Mouse (Mus musculus): ENCODE measurements around the gene Cacng2. TPM values are rescaled to one million over a fixed set of nuclear protein-coding genes. Genes with fewer than 3 reads are reported as not detected.

The Cacng2 gene
- polyA plus RNA-seq, 1 experiment from 2014 or later = not detected

DNA sequence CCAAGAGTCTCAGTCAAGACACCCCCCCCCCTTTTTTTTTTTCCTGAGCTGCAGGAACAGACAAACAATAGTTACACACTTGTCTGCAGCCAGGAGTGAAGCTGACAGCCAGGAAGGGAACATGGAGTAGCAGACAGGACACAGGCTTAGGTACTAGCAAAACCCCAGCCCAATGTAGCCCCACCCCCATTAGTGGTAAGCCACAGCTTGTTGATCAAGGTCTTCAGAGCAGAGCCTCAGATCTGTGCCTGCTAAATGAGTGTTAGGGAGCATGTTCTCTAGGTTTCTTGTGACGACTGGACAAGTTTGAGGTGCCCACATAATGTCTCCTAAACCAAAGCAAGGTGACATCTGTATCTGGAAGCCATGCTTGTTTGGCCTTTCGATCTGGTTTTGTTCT lies 165.5 kb downstream of the Cacng2 start:
- no peak for DNase-seq (ENCODE audit: low read depth, low spot score)
- TF ChIP-seq CTCF (IDR thresholded peaks at IDR 0.05) = no peak
- in situ Hi-C loops (cut with MboI; ENCODE audit: low pct_unique_long_range_greater_than_20kb) = no loop called here
- no peak for ATAC-seq
- CTCF ChIA-PET = interaction anchor here (2.0 kb wide), 1 partner anchor 9 kb away, joined by 4 read pairs; no protein-coding TSS in a partner anchor
- POLR2A ChIA-PET = interaction anchor here (0.6 kb wide), 1 partner anchor 13 kb away, joined by 6 read pairs; no protein-coding TSS in a partner anchor
- no peaks in the 10 kb centered on the region for H3K27me3 ChIP-seq

DNA sequence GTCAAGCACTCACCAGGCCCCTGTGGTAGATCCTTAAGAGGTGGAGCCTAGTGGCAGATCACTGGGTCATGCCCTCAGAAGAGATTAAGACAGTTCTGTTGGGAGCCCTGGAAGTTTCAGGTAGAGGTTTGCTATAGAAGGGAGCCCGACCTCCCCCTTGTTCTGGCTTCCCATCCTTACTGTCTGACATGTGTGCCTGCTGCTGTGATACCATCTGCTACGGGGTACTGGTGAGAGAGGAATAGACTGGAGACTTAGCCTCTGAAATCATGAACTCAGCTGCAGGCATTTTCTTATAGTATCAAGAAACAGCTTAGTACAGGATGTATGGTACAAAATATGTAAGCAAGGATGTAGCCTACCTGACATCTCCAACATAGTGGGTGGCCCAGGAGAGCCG lies 166.9 kb downstream of the Cacng2 start:
- H3K27me3 ChIP-seq = no peaks in the 10 kb centered on the region
- ATAC-seq (no peak), DNase-seq (ENCODE audit: low read depth, low spot score) (no peak)
- CTCF ChIA-PET = no interaction called here
- in situ Hi-C loops (cut with MboI; ENCODE audit: low pct_unique_long_range_greater_than_20kb) = no loop called here
- TF ChIP-seq CTCF (IDR thresholded peaks at IDR 0.05) = no peak
- POLR2A ChIA-PET = interaction anchor here (0.9 kb wide), 1 partner anchor 17 kb away, joined by 4 read pairs; no protein-coding TSS in a partner anchor

DNA sequence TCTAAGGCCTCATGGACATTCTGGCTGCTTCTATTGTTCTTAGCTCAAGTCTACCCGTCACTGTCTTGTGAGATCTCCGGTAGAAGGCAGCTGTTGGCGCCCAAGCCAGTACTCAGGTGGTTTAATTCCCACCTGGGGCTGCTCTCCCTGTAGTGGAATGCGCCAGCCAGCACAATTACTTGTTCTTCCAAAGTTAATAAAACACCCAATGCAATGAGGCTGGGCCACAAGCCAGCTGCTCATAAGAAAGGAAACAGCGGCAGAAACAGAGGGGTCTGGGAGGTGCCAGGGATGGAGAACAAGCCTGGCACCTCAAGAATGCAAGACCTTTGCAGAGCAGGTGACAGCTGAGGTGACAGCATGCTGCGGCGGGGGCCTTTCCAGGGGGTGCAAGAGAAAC lies 170.8 kb downstream of the Cacng2 start:
- no peak for TF ChIP-seq CTCF (IDR thresholded peaks at IDR 0.05)
- POLR2A ChIA-PET = interaction anchor here (1.0 kb wide), 1 partner anchor 22 kb away, joined by 4 read pairs; the partner anchor contains the start of gene Eif3d
- CTCF ChIA-PET = no interaction called here
- in situ Hi-C loops (cut with MboI; ENCODE audit: low pct_unique_long_range_greater_than_20kb) = no loop called here
- ATAC-seq (no peak), DNase-seq (ENCODE audit: low read depth, low spot score) (no peak)
- H3K27me3 ChIP-seq = no peaks in the 10 kb centered on the region

DNA sequence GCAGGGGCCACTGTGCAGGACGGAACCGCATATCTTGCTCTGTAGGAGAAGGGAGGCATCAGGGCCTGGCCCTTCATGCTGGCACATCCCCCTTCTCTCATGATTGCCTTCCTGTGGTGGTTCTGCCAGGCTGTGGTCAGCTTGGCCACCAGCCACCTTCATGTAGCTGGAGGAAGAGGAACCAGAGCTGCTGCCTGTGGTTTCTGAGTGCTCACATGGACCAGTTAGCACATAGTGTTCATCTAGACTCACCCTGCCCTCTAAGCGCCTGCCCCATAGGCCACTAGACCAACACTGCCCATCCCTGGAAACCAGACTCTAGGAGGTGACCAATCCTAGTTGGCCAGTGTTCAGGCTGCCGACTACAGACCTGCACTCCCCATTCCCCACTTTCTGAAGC lies 174.1 kb downstream of the Cacng2 start:
- in situ Hi-C loops (cut with MboI; ENCODE audit: low pct_unique_long_range_greater_than_20kb) = no loop called here
- POLR2A ChIA-PET = interaction anchor here (0.6 to 1.4 kb wide), 3 partner anchors 11 to 27 kb away, joined by 3 to 5 read pairs (median 3); partner anchors contain the start of genes Eif3d and Foxred2
- TF ChIP-seq CTCF (IDR thresholded peaks at IDR 0.05) = no peak
- no peaks in the 10 kb centered on the region for H3K27me3 ChIP-seq
- DNase-seq (ENCODE audit: low read depth, low spot score) (peak; percentile 83), ATAC-seq (peak; percentile 93)
- CTCF ChIA-PET = interaction anchor here (0.8 to 2.7 kb wide), 5 partner anchors 10 to 331 kb away, joined by 3 to 10 read pairs (median 4); partner anchors contain the start of gene Eif3d

Other genes starting within 250 kb of the Cacng2 start
- 181 TPM for gene Txn2, start 191.0 kb downstream of the Cacng2 start, polyA plus RNA-seq (2021)
- gene Foxred2, start 163.3 kb downstream of the Cacng2 start, polyA plus RNA-seq (2021) = 16.1 TPM
- 231 TPM for gene Eif3d, start 149.2 kb downstream of the Cacng2 start, polyA plus RNA-seq (2021)
- gene Ift27, start 54.1 kb upstream of the Cacng2 start, polyA plus RNA-seq (2021) = 32.2 TPM
- gene Pvalb, start 86.4 kb upstream of the Cacng2 start, polyA plus RNA-seq (2021) = not detected
- 0.53 TPM for gene Ncf4, start 124.8 kb upstream of the Cacng2 start, polyA plus RNA-seq (2021)
- gene Csf2rb2, start 185.7 kb upstream of the Cacng2 start, polyA plus RNA-seq (2021) = 0.09 TPM
- 0.36 TPM for gene Csf2rb, start 205.7 kb upstream of the Cacng2 start, polyA plus RNA-seq (2021)